Mouse (Mus musculus): ENCODE data around the gene Gm5129. TPM values are rescaled to one million over a fixed set of nuclear protein-coding genes. Genes with fewer than 3 reads are reported as not detected.

Gene Gm5129
- polyA plus RNA-seq, 1 experiment from 2014 or later: not detected

GRCm38 (mm10) chr5:29711631-29712030, 24.1 kb downstream of the Gm5129 start:
- H3K4me2 ChIP-seq: no peak overlapping the region
- H3K4me1 ChIP-seq: no peaks in the 10 kb centered on the region
- no peak overlapping the region for H3K9ac ChIP-seq
- H3K27me3 ChIP-seq: no peaks in the 10 kb centered on the region
- no peaks in the 10 kb centered on the region for H3K9me3 ChIP-seq
- no peak overlapping the region for H3K27ac ChIP-seq
- H3K4me3 ChIP-seq (replicated peaks): no peak overlapping the region
- no peaks in the 10 kb centered on the region for H3K36me3 ChIP-seq (replicated peaks)
- no peak for ATAC-seq (ENCODE audit: low FRiP score)

GRCm38 (mm10) chr5:29708258-29708657, 27.5 kb downstream of the Gm5129 start:
- WGBS: 34% methylated on average over 5 of the region's 5 CpGs
- H3K27me3 ChIP-seq: no peaks in the 10 kb centered on the region
- no peak for ATAC-seq (ENCODE audit: low FRiP score)
- H3K36me3 ChIP-seq (replicated peaks): no peaks in the 10 kb centered on the region
- H3K4me2 ChIP-seq: no peak overlapping the region
- no peak overlapping the region for H3K27ac ChIP-seq
- H3K9ac ChIP-seq: no peak overlapping the region
- no peaks in the 10 kb centered on the region for H3K4me1 ChIP-seq
- no peaks in the 10 kb centered on the region for H3K9me3 ChIP-seq
- H3K4me3 ChIP-seq (replicated peaks): no peak overlapping the region

GRCm38 (mm10) chr5:29707241-29707640, 28.5 kb downstream of the Gm5129 start:
- Histone ChIP-seq H3K4me3 (replicated peaks) (no peak overlapping the region), H3K27ac (no peak overlapping the region), H3K27me3 (no peaks in the 10 kb centered on the region), H3K9me3 (no peaks in the 10 kb centered on the region), H3K4me1 (no peaks in the 10 kb centered on the region), H3K4me2 (no peak overlapping the region), H3K9ac (no peak overlapping the region), H3K36me3 (replicated peaks) (no peaks in the 10 kb centered on the region)
- WGBS: 86% methylated on average over 4 of the region's 4 CpGs
- ATAC-seq (ENCODE audit: low FRiP score): no peak

GRCm38 (mm10) chr5:29699520-29700202, 36.1 kb downstream of the Gm5129 start:
- Histone ChIP-seq H3K4me2 (no peak overlapping the region), H3K4me1 (no peaks in the 10 kb centered on the region), H3K9ac (no peak overlapping the region), H3K27me3 (no peaks in the 10 kb centered on the region), H3K27ac (no peak overlapping the region), H3K4me3 (replicated peaks) (no peak overlapping the region), H3K36me3 (replicated peaks) (no peaks in the 10 kb centered on the region), H3K9me3 (no peaks in the 10 kb centered on the region)
- WGBS: 85% methylated on average over 2 of the region's 2 CpGs
- ATAC-seq (ENCODE audit: low FRiP score): no peak

GRCm38 (mm10) chr5:29698493-29698892, 37.2 kb downstream of the Gm5129 start:
- 88% methylated on average over 4 of the region's 4 CpGs for WGBS
- Histone ChIP-seq H3K36me3 (replicated peaks) (no peaks in the 10 kb centered on the region), H3K27me3 (no peaks in the 10 kb centered on the region), H3K4me2 (no peak overlapping the region), H3K4me3 (replicated peaks) (no peak overlapping the region), H3K9ac (no peak overlapping the region), H3K27ac (no peak overlapping the region), H3K4me1 (no peaks in the 10 kb centered on the region), H3K9me3 (no peaks in the 10 kb centered on the region)
- ATAC-seq (ENCODE audit: low FRiP score): no peak

GRCm38 (mm10) chr5:29688352-29688751, 47.4 kb downstream of the Gm5129 start:
- ATAC-seq (ENCODE audit: low FRiP score): no peak
- Histone ChIP-seq H3K4me1 (no peaks in the 10 kb centered on the region), H3K9ac (no peak overlapping the region), H3K4me3 (replicated peaks) (no peak overlapping the region), H3K27ac (no peak overlapping the region), H3K9me3 (no peaks in the 10 kb centered on the region), H3K27me3 (no peaks in the 10 kb centered on the region), H3K4me2 (no peak overlapping the region), H3K36me3 (replicated peaks) (no peaks in the 10 kb centered on the region)
- WGBS: 65% methylated on average over 7 of the region's 7 CpGs

GRCm38 (mm10) chr5:29687671-29688070, 48.1 kb downstream of the Gm5129 start:
- Histone ChIP-seq H3K36me3 (replicated peaks) (no peaks in the 10 kb centered on the region), H3K4me3 (replicated peaks) (no peak overlapping the region), H3K9ac (no peak overlapping the region), H3K27ac (no peak overlapping the region), H3K4me2 (no peak overlapping the region), H3K9me3 (no peaks in the 10 kb centered on the region), H3K4me1 (no peaks in the 10 kb centered on the region), H3K27me3 (no peaks in the 10 kb centered on the region)
- no peak for ATAC-seq (ENCODE audit: low FRiP score)
- WGBS: 67% methylated on average over 3 of the region's 3 CpGs

Other genes starting within 250 kb of the Gm5129 start
- gene Ube3c, start 166.7 kb downstream of the Gm5129 start, polyA plus RNA-seq (2016; fragmentation: Nextera tagmentation; extraction: Ambion mirVana): 33.7 and 46.1 TPM in 2 replicates
- 241 and 255 TPM in 2 replicates for gene Dnajb6, start 248 bp downstream of the Gm5129 start, polyA plus RNA-seq (2016; fragmentation: Nextera tagmentation; extraction: Ambion mirVana)